Mouse (Mus musculus) limb, embryonic 14.5 days (tissue): Measurements from ENCODE around the gene Dppa2. TPM values are rescaled to one million over a fixed set of nuclear protein-coding genes. Genes with fewer than 3 reads are reported as not detected.

Source experiments
- ATAC-seq: fragments of 200-750 bp; cut with Nextera tagmentation; 2 replicates; pipeline ENCODE4 v1.8.0; 2017; ENCODE audit warnings: low read depth, moderate number of reproducible peaks, moderate TSS enrichment; ENCODE audit not compliant: low FRiP score
- DNase-seq: peaks from one replicate; pipeline ENCODE4 v3.0.0-alpha.2; 2015; ENCODE audit warnings: low spot score
- H3K27ac ChIP-seq: fragments of 300-500 bp; sonication (generic); replicated peaks from 2 replicates; pipeline ENCODE4 v1.5.1; 2014; ENCODE audit warnings: low read depth, mild to moderate bottlenecking, low read length, moderate library complexity, mixed read lengths
- H3K27me3 ChIP-seq: fragments of 300-500 bp; sonication (generic); 2 replicates; pipeline ENCODE4 v1.6.1; 2014; ENCODE audit warnings: low read length, mixed read lengths; ENCODE audit not compliant: control insufficient read depth, insufficient read depth
- H3K36me3 ChIP-seq: fragments of 300-500 bp; sonication (generic); 2 replicates; pipeline ENCODE4 v1.6.1; 2014; ENCODE audit warnings: mild to moderate bottlenecking, low read length, moderate library complexity, mixed read lengths; ENCODE audit not compliant: control insufficient read depth, insufficient read depth
- H3K4me1 ChIP-seq: fragments of 300-500 bp; sonication (generic); 2 replicates; pipeline ENCODE4 v1.6.1; 2014; ENCODE audit warnings: antibody characterized with exemption, low read length, mixed read lengths; ENCODE audit not compliant: control insufficient read depth, insufficient read depth
- H3K4me2 ChIP-seq: fragments of 300-500 bp; sonication (generic); replicated peaks from 2 replicates; pipeline ENCODE4 v1.6.1; 2014; ENCODE audit warnings: low read depth, mild to moderate bottlenecking, low read length, moderate library complexity; ENCODE audit not compliant: severe bottlenecking
- H3K4me3 ChIP-seq: fragments of 300-500 bp; sonication (generic); replicated peaks from 2 replicates; pipeline ENCODE4 v1.5.1; 2014; ENCODE audit warnings: low read length
- H3K9ac ChIP-seq: fragments of 300-500 bp; sonication (generic); 2 replicates; pipeline ENCODE4 v1.6.1; 2014; ENCODE audit warnings: mild to moderate bottlenecking, low read depth, low read length, moderate library complexity; ENCODE audit not compliant: severe bottlenecking
- H3K9me3 ChIP-seq: fragments of 300-500 bp; sonication (generic); 2 replicates; pipeline ENCODE4 v1.6.1; 2016; ENCODE audit warnings: low read length; ENCODE audit not compliant: control insufficient read depth
- POLR2A ChIP-seq: fragments of 200-500 bp; IDR thresholded peaks from 2 replicates; pipeline ENCODE4 v1.8.0; 2012; ENCODE audit warnings: inconsistent platforms, mild to moderate bottlenecking, moderate library complexity, borderline replicate concordance; ENCODE audit not compliant: insufficient read depth, insufficient read length; ENCODE audit errors: extremely low read depth
- WGBS: fragments of 180-500 bp; shearing (Covaris S2); extraction: QIAGEN DNeasy Blood & Tissue Kit; methylation state at CpG from one replicate; pipeline ENCODE4 v1.1.7; 2014; 5-methylcytosine and 5-hydroxymethylcytosine counted together
- polyA plus RNA-seq, 2 experiments: library from polyadenylated mRNA; depleted of rRNA in 1 of 2; stranded (reverse) in 1 of 2; unstranded in 1 of 2; fragments of >200 nt; fragmentation: Nextera tagmentation in 1 of 2; extraction: Ambion mirVana in 1 of 2; gene quantifications; 2 replicates each; pipeline versions ENCODE4 v1.2.1 to v1.2.3; 2012 to 2014

The Dppa2 gene
- 0.03 and 0.08 TPM in 2 replicates for polyA plus RNA-seq (2012; rRNA removed)
- not detected in 2 replicates for polyA plus RNA-seq (2014; fragmentation: Nextera tagmentation; extraction: Ambion mirVana)

DNA sequence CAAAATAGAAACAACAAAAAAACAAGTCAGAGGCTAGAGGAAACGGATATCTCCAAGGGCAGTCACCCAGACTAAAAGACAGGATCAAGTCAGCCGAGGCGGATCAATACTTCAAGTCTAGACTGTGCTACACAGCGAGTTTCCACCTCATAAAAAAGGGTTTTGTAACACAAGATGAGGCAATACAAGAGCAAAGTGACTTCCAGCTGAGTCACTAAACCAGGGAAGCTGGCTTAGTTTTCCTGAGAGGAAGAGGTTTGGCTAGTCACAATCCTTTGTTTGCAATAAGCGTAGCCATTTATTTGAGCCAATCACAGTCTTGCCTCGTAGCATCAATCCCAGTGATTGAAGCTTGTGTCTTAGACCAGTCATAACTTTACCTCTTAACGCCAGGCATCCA, at the start of gene Dppa2:
Gene Dppa2 (plus strand): TSS at position 400 of the 400 bp plus-strand sequence.
- Histone ChIP-seq H3K27ac (no peak within 1 kb of the TSS), H3K9me3 (no peaks in the 10 kb centered on the region), H3K4me3 (no peak within 1 kb of the TSS), H3K4me1 (no peaks in the 10 kb centered on the region), H3K27me3 (no peaks in the 10 kb centered on the region), H3K36me3 (no peaks in the 10 kb centered on the region), H3K9ac (no peak within 1 kb of the TSS), H3K4me2 (no peak within 1 kb of the TSS)
- 75% methylated on average over 7 of the region's 7 CpGs for WGBS
- no peak for TF ChIP-seq POLR2A
- DNase-seq: no peak
- no peak for ATAC-seq

DNA sequence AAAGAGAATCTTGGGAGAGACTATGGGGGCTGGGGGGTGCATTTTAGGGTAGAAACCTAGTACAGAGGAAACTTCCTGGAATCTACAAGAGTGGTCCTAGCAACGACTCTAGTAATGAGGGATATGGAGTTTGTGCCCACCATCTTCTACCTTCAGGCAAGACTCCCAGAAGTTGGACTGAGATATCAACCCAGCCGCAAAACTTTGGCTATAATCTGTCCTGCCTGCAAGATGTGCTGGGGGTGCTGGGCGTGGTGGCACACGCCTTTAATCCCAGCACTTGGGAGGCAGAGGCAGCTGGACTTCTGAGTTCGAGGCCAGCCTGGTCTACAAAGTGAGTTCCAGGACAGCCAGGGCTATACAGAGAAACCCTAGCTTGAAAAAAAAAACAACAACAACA, 49.1 kb upstream of the Dppa2 start:
- ATAC-seq: no peak
- TF ChIP-seq POLR2A: no peak
- Histone ChIP-seq H3K36me3 (no peaks in the 10 kb centered on the region), H3K9ac (no peak overlapping the region), H3K9me3 (no peaks in the 10 kb centered on the region), H3K27ac (no peak overlapping the region), H3K27me3 (no peaks in the 10 kb centered on the region), H3K4me3 (no peak overlapping the region), H3K4me1 (no peaks in the 10 kb centered on the region), H3K4me2 (no peak overlapping the region)
- DNase-seq: no peak
- WGBS: 93% methylated on average over 5 of the region's 5 CpGs

GRCm38 (mm10) chr16:48259519-48259918, 44.2 kb upstream of the Dppa2 start:
- DNase-seq (no peak), ATAC-seq (no peak)
- no peaks in the 10 kb centered on the region for H3K4me1 ChIP-seq
- H3K4me3 ChIP-seq: no peak overlapping the region
- no peaks in the 10 kb centered on the region for H3K9me3 ChIP-seq
- WGBS: 90% methylated on average over 4 of the region's 4 CpGs
- no peak overlapping the region for H3K9ac ChIP-seq
- H3K27me3 ChIP-seq: no peaks in the 10 kb centered on the region
- no peak overlapping the region for H3K4me2 ChIP-seq
- no peak overlapping the region for H3K27ac ChIP-seq
- TF ChIP-seq POLR2A: no peak
- H3K36me3 ChIP-seq: no peaks in the 10 kb centered on the region

GRCm38 (mm10) chr16:48262901-48263300, 40.8 kb upstream of the Dppa2 start:
- H3K27me3 ChIP-seq: no peaks in the 10 kb centered on the region

GRCm38 (mm10) chr16:48265856-48266255, 37.9 kb upstream of the Dppa2 start:
- no peaks in the 10 kb centered on the region for H3K36me3 ChIP-seq
- no peaks in the 10 kb centered on the region for H3K27me3 ChIP-seq
- no peak overlapping the region for H3K9ac ChIP-seq
- TF ChIP-seq POLR2A: no peak
- no peaks in the 10 kb centered on the region for H3K4me1 ChIP-seq
- WGBS: 85% methylated on average over 4 of the region's 4 CpGs
- no peak overlapping the region for H3K4me3 ChIP-seq
- no peak overlapping the region for H3K4me2 ChIP-seq
- ATAC-seq: no peak
- H3K27ac ChIP-seq: no peak overlapping the region
- DNase-seq: no peak
- H3K9me3 ChIP-seq: no peaks in the 10 kb centered on the region

More at GRCm38 (mm10) chr16:48262901-48263300, 40.8 kb upstream of the Dppa2 start:
- H3K36me3 ChIP-seq: no peaks in the 10 kb centered on the region
- no peaks in the 10 kb centered on the region for H3K9me3 ChIP-seq
- TF ChIP-seq POLR2A: no peak
- 79% methylated on average over 1 of the region's 1 CpGs for WGBS
- DNase-seq (no peak), ATAC-seq (no peak)
- H3K9ac ChIP-seq: no peak overlapping the region
- no peak overlapping the region for H3K4me2 ChIP-seq
- H3K27ac ChIP-seq: no peak overlapping the region
- H3K4me1 ChIP-seq: no peaks in the 10 kb centered on the region
- no peak overlapping the region for H3K4me3 ChIP-seq

DNA sequence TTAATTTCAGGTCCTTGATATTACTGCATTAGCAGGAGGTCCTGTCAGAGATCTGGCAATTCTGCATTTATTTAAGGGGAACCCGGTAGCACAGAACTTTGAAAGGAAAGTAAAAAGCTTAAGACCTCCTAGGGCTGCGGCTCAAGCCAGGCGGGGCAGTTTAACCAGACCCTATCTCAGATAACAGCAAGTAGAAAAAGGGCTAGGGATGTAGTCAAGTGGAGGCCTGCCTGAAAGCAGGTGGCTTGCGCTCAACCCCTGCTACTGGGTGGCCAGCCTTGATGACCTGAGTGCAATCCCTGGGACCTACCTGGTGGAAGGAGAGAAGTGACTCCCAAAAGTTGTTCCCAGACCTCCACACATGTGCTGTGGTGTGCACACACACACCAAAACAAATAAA, 26.8 kb upstream of the Dppa2 start:
- Histone ChIP-seq H3K36me3 (no peaks in the 10 kb centered on the region), H3K9ac (no peak overlapping the region), H3K4me2 (no peak overlapping the region), H3K4me1 (no peaks in the 10 kb centered on the region), H3K9me3 (no peaks in the 10 kb centered on the region), H3K4me3 (no peak overlapping the region), H3K27ac (no peak overlapping the region), H3K27me3 (no peaks in the 10 kb centered on the region)
- DNase-seq (no peak), ATAC-seq (no peak)
- TF ChIP-seq POLR2A: no peak
- 73% methylated on average over 4 of the region's 4 CpGs for WGBS
